Mouse (Mus musculus) inflammation-experienced regulatory T-cells (primary cell): ENCODE results near the gene Kcnc1. TPM values are rescaled to one million over a fixed set of nuclear protein-coding genes. Genes with fewer than 3 reads are reported as not detected.

Source experiments
- polyA plus RNA-seq, 2 experiments: library from polyadenylated mRNA; unstranded; fragments of 100-300 nt; shearing (Covaris generic); gene quantifications; one replicate each; pipeline ENCODE4 v1.2.1; 2017

Kcnc1 gene
- under 1 TPM in 1 of 2 experiments, not detected in 1; 0.41 TPM for polyA plus RNA-seq

DNA sequence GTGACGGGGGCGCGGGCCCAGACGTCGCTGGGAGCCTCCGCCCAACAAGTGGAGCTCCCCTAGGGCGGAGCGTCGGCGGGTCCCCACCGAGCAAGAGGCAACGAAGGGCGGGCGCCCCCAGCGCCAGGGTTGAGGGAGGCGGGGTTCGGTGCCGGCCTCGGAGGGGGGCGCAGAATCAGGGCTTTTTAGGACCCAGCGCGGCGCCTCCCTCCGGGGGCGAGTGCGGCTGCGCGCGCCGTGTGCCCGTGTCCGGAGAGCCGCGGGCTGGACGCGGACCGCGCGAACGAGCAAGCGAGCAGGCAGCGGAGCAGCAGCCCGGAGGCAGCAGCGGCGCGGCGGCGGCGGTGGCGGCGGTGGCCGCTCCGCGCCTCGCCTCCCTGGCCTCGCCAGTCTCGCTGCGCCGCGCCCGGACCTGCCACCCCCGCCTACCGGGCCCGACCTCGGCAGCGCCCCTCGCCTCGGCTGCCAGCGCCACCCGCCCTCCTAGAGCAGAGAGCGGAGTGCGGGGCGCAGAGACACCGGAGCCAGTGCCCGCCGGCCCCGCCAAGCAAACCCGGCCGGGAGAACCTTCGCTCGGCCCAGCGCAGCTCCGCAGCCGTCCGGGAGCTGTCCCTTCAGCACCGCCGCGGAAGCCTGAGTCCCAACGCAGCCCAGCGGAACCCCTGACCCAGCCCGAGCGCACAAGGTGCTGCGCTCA is at the start of gene Kcnc1:
Kcnc1 (plus strand) TSS at position 267 of the 697 bp plus-strand sequence.

DNA sequence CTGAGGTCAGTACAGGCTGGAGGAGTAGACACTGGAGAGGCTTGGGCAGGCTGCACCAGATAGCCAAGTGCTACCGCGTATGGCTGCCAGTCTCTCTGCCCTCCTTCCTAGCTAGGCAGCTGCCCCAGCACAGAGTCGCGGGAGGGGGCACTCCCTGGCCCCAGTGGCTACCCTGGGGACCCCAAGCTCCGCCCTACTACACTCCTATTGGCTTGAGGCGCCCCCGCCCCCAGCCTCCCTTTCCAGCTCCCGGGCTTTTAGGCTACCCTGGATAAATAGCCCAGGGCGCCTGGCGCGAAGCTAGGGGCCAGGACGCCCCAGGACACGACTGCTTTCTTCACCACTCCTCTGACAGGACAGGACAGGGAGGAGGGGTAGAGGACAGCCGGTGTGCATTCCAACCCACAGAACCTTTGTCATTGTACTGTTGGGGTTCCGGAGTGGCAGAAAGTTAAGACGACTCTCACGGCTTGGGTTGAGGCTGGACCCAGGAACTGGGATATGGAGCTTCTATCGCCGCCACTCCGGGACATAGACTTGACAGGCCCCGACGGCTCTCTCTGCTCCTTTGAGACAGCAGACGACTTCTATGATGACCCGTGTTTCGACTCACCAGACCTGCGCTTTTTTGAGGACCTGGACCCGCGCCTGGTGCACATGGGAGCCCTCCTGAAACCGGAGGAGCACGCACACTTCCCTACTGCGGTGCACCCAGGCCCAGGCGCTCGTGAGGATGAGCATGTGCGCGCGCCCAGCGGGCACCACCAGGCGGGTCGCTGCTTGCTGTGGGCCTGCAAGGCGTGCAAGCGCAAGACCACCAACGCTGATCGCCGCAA is 19.9 kb upstream of the Kcnc1 start, which contains the start of gene Myod1:
Myod1 (plus strand) TSS at position 303 of the 836 bp plus-strand sequence.

Other genes with a start within 250 kb of the Kcnc1 start
- 1 to 10 TPM in 1 of 2 experiments, under 1 TPM in 1; 0.23 to 1.7 TPM for gene Abcc8, start 216.5 kb upstream of the Kcnc1 start, polyA plus RNA-seq
- gene Ush1c, start 158.0 kb upstream of the Kcnc1 start, polyA plus RNA-seq: under 1 TPM in 1 of 2 experiments, not detected in 1; 0.27 TPM
- under 1 TPM in 1 of 2 experiments, not detected in 1; 0.42 TPM for gene Otog, start 155.5 kb upstream of the Kcnc1 start, polyA plus RNA-seq
- not detected for gene Myod1, start 20.0 kb upstream of the Kcnc1 start, polyA plus RNA-seq
- gene Sergef, start 243.3 kb downstream of the Kcnc1 start, polyA plus RNA-seq: 10 to 100 TPM; 22.1 to 26.8 TPM